Mouse (Mus musculus) bone marrow macrophage, adult 2 months (primary cell): ENCODE results near the gene Rnf5.

Source experiments
- CTCF ChIP-seq: IDR thresholded peaks from 2 replicates; pipeline ENCODE4 v1.5.1; 2012; ENCODE audit warnings: low read depth, mild to moderate bottlenecking, low read length, moderate library complexity
- POLR2A ChIP-seq: IDR thresholded peaks from 2 replicates; pipeline ENCODE4 v1.6.1; 2012; ENCODE audit warnings: mild to moderate bottlenecking, low read depth, low read length, borderline replicate concordance

- TF ChIP-seq POLR2A = no peak
- TF ChIP-seq CTCF = no peak
Observed at GRCm38 (mm10) chr17:34557411-34557810, 46.1 kb downstream of the Rnf5 start.
